ENCODE assay signal across 11 mouse cellular contexts in the genomic region with DNA sequence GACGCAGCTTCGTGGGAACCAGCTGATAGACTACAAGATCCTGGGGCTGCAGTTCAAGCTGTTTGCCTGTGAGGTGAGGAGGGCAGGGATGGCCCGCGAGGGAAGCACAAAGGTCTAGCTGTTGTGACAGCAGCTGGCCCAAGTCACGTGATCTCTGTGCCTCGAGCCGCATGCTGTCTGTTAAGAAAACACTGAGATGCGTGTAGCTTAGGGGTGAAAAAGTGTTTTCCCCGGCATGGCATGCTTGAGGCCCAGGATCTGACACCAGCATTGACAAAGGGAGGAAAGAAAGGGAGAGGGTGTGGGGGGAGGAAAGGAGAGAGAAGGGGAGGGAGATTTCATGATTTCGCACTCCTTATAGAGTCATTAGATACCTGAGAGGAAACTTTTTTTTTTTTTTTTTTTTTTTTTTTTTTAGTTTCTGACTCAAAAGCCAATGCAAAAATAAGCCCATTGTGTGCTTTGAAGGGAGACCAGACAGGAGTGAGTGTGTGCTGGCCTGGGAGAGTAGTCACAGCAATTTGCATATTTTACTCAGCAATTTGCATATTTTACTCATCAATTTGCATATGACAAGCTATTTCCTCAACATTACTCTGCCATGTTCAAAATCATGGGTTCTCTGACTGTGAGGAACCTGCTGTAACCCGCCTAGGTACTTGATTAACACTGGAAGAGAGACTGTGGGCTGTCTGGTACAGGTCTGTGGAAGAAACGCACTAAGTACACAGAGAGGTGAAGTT. TPM values are rescaled to one million over a fixed set of nuclear protein-coding genes. Genes with fewer than 3 reads are reported as not detected.
DNase-seq lines count a peak whose midpoint lies in the region; ATAC-seq and TF ChIP-seq lines count a peak whose summit lies in the region.
"Had no signal": no experiment of that assay in that cellular context is flagged by ENCODE, and none has a peak within 500 bp of the region (broad histone marks: within the 10 kb centered on the region; RNA-seq: fewer than 3 reads in every experiment).

No protein-coding gene starts in this region.

- H3K4me2 ChIP-seq in midbrain, embryonic 13.5 days (replicated peaks), result no peak overlapping the region
- H3K4me2 ChIP-seq: lung, embryonic 15.5 days; stomach, embryonic 15.5 days had no signal

- TF ChIP-seq CTCF in heart, adult 2 months (IDR thresholded peaks at IDR 0.05), result no peak

- no peaks in the 10 kb centered on the region for H3K9me3 ChIP-seq in forebrain, embryonic 10.5 days
- no peaks in the 10 kb centered on the region for H3K9me3 ChIP-seq in midbrain, embryonic 13.5 days
- H3K9me3 ChIP-seq: lung, embryonic 15.5 days; stomach, embryonic 15.5 days had no signal

- no peak for TF ChIP-seq POLR2A in heart, adult 2 months (IDR thresholded peaks at IDR 0.05; ENCODE audit: insufficient read depth, low read depth, low read length)

- peak overlapping the region; percentile 65 for H3K27ac ChIP-seq in heart, adult 2 months
- peak overlapping the region; percentile 71 for H3K27ac ChIP-seq in forebrain, embryonic 10.5 days
- peak overlapping the region; percentile 76 for H3K27ac ChIP-seq in midbrain, embryonic 13.5 days
- H3K27ac ChIP-seq: lung, embryonic 15.5 days; stomach, embryonic 15.5 days had no signal

- TF ChIP-seq EP300 in heart, adult 2 months (IDR thresholded peaks at IDR 0.05; ENCODE audit: insufficient read depth, low read depth, low read length), result no peak

- H3K79me2 ChIP-seq in heart, adult 2 months (replicated peaks; ENCODE audit: control insufficient read depth, insufficient read depth, low read length), result no peaks in the 10 kb centered on the region

- H3K27me3 ChIP-seq in heart, adult 2 months (ENCODE audit: control insufficient read depth, insufficient read depth, low read length), result no peaks in the 10 kb centered on the region
- no peaks in the 10 kb centered on the region for H3K27me3 ChIP-seq in forebrain, embryonic 10.5 days (ENCODE audit: poor library complexity, severe bottlenecking)
- H3K27me3 ChIP-seq in midbrain, embryonic 13.5 days, result no peaks in the 10 kb centered on the region
- H3K27me3 ChIP-seq: lung, embryonic 15.5 days; stomach, embryonic 15.5 days had no signal

- no peak overlapping the region for H3K4me3 ChIP-seq in heart, adult 2 months
- H3K4me3 ChIP-seq in forebrain, embryonic 10.5 days, result no peak overlapping the region
- H3K4me3 ChIP-seq in midbrain, embryonic 13.5 days (replicated peaks), result no peak overlapping the region
- H3K4me3 ChIP-seq: lung, embryonic 15.5 days; stomach, embryonic 15.5 days had no signal

- DNase-seq in heart, adult 2 months, result no peak
- DNase-seq in heart, adult 8-10 months (ENCODE audit: low spot score), result no peak
- peak; percentile 72 for DNase-seq in A20 (ENCODE audit: low read depth, low spot score)
- DNase-seq in forebrain, embryonic 10.5 days (ENCODE audit: extremely low spot score, low spot score), result peak; percentile 45
- no peak for DNase-seq in cerebellum, adult 11 months
- no peak for DNase-seq in frontal cortex, postnatal 14 days (ENCODE audit: low spot score in 2 of 2)
- DNase-seq in adrenal gland, postnatal 10 days, result no peak
- DNase-seq: cerebellum, adult 9-11 months had no signal

- 53% methylated on average over 12 of the region's 12 CpGs for WGBS in heart, adult 2 months
- WGBS in forebrain, embryonic 10.5 days, result 38% methylated on average over 12 of the region's 12 CpGs
- 20% methylated on average over 12 of the region's 12 CpGs for WGBS in midbrain, embryonic 13.5 days

- peak; percentile 61 for ATAC-seq in midbrain, embryonic 13.5 days

- H3K4me1 ChIP-seq in heart, adult 2 months (ENCODE audit: control insufficient read depth, insufficient read depth, low read length), result peaks cover 7% of the 10 kb centered on the region
- H3K4me1 ChIP-seq in forebrain, embryonic 10.5 days, result peaks cover 51% of the 10 kb centered on the region
- peaks cover 36% of the 10 kb centered on the region for H3K4me1 ChIP-seq in midbrain, embryonic 13.5 days (replicated peaks)

- intact Hi-C loops in heart, adult 2 months (cut with DNase I), result no loop called here

- H3K36me3 ChIP-seq in heart, adult 2 months (ENCODE audit: control insufficient read depth, insufficient read depth, low read length), result no peaks in the 10 kb centered on the region
- H3K36me3 ChIP-seq in forebrain, embryonic 10.5 days (replicated peaks), result no peaks in the 10 kb centered on the region
- H3K36me3 ChIP-seq in midbrain, embryonic 13.5 days, result no peaks in the 10 kb centered on the region
- H3K36me3 ChIP-seq: lung, embryonic 15.5 days; stomach, embryonic 15.5 days had no signal

- H3K9ac ChIP-seq in heart, adult 2 months (ENCODE audit: low read depth, low read length), result no peak overlapping the region
- no peak overlapping the region for H3K9ac ChIP-seq in midbrain, embryonic 13.5 days (replicated peaks)
- H3K9ac ChIP-seq: lung, embryonic 15.5 days; stomach, embryonic 15.5 days had no signal

RNA-seq across cellular contexts. Expression of a gene that starts 17.2 kb away (rescaled TPM):
- 1 to 10 TPM; 3.3 to 4.0 TPM for total RNA-seq in heart, adult 2 months (2021)
- 3.0 and 3.2 TPM in 2 replicates for polyA plus RNA-seq in heart, adult 2 months (2012; rRNA removed)
- total RNA-seq in heart, adult 8-10 months (2022), result 1 to 10 TPM; 2.3 to 4.3 (median 3.9) TPM
- 2.1 and 2.7 TPM in 2 replicates for polyA plus RNA-seq in forebrain, embryonic 10.5 days (2016; fragmentation: Nextera tagmentation; extraction: Ambion mirVana)
- 2.3 and 3.0 TPM in 2 replicates for polyA plus RNA-seq in midbrain, embryonic 13.5 days (2015; fragmentation: Nextera tagmentation; extraction: Ambion mirVana)
- total RNA-seq in adrenal gland, postnatal 10 days (2021), result 1 to 10 TPM; 5.1 to 7.8 TPM

RNA-seq across cellular contexts. Expression of a gene that starts 50.9 kb away (rescaled TPM):
- total RNA-seq in heart, adult 2 months (2021), result 10 to 100 TPM; 26.4 to 27.7 TPM
- 23.6 and 32.9 TPM in 2 replicates for polyA plus RNA-seq in heart, adult 2 months (2012; rRNA removed)
- 10 to 100 TPM; 21.9 to 27.8 (median 25.9) TPM for total RNA-seq in heart, adult 8-10 months (2022)
- 195 and 203 TPM in 2 replicates for polyA plus RNA-seq in forebrain, embryonic 10.5 days (2016; fragmentation: Nextera tagmentation; extraction: Ambion mirVana)
- polyA plus RNA-seq in midbrain, embryonic 13.5 days (2015; fragmentation: Nextera tagmentation; extraction: Ambion mirVana), result 339 and 353 TPM in 2 replicates
- total RNA-seq in adrenal gland, postnatal 10 days (2021), result 100 to 1,000 TPM; 106 to 107 TPM

RNA-seq across cellular contexts. Expression of a gene that starts 51.0 kb away (rescaled TPM):
- total RNA-seq in heart, adult 2 months (2021), result 10 to 100 TPM; 28.4 to 33.2 TPM
- 14.9 and 22.7 TPM in 2 replicates for polyA plus RNA-seq in heart, adult 2 months (2012; rRNA removed)
- 10 to 100 TPM; 30.2 to 37.8 (median 35.0) TPM for total RNA-seq in heart, adult 8-10 months (2022)
- polyA plus RNA-seq in forebrain, embryonic 10.5 days (2016; fragmentation: Nextera tagmentation; extraction: Ambion mirVana), result 29.1 TPM in 2 replicates
- polyA plus RNA-seq in midbrain, embryonic 13.5 days (2015; fragmentation: Nextera tagmentation; extraction: Ambion mirVana), result 12.9 and 17.0 TPM in 2 replicates
- 10 to 100 TPM; 37.0 to 57.0 TPM for total RNA-seq in adrenal gland, postnatal 10 days (2021)

Comparison
In these comparisons a context has a peak if more than half of its experiments do, and no peak if none do; other contexts are left out.
1. DNase-seq: peak in A20 (single experiment) and forebrain, embryonic 10.5 days (single experiment); none in heart, adult 2 months (0 of 2), heart, adult 8-10 months (single experiment), cerebellum, adult 11 months (single experiment), frontal cortex, postnatal 14 days (0 of 2) and adrenal gland, postnatal 10 days (single experiment).
2. Peak in every context shown above with its lines, with median percentiles within 50 percentile points of each other: H3K27ac ChIP-seq.